Mouse (Mus musculus): ENCODE measurements around the gene Slco2b1. TPM values are rescaled to one million over a fixed set of nuclear protein-coding genes. Genes with fewer than 3 reads are reported as not detected.
"Not testable (repeated sequence)": the region's sequence is repeated elsewhere in the genome, so short reads cannot be mapped to it uniquely, and the experiment has no call there.

Slco2b1 gene
- total RNA-seq, 2 experiments from 2014 or later = 14.8 to 15.4 TPM

DNA sequence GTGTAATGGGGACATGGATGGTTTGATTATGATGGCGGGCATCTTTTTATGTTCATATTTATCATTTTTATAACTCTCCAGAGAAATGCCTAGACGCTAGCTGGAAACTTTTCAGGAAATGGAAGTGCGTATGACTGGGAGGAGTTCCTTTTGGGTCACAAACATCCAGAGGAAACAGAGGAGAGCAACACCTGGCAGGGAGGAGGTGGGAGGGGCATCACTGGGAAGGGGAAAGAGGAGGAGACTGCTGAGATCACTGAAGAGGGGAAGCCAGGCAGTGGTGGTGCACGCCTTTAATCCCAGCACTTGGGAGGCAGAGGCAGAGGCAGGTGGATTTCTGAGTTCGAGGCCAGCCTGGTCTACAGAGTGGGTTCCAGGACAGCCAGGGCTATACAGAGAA lies 16.7 kb downstream of the Slco2b1 start:
- not testable (repeated sequence) for DNase-seq (ENCODE audit: low spot score in 2 of 2)

GRCm38 (mm10) chr7:99693976-99694375 lies 17.2 kb downstream of the Slco2b1 start:
- DNase-seq (ENCODE audit: low spot score in 2 of 2) = no peak

DNA sequence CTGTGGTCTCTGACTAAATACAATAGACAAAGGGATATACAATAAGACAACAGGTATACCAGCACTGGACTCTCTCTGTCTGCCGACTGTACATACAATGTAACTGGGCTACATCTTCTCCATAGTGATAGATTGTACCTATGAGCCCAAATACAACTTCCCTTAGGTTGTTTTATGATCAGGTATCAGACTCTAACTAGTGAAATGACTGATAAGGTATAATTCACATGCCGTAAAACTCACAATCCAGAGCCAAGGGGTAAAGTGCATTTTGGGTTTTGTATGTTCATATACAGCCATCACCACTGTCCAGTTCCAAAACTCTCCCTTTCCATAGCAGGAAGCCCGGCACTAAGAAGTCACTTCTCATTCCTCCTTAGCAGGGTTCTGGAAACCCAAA lies 17.8 kb downstream of the Slco2b1 start:
- DNase-seq (ENCODE audit: low spot score in 2 of 2) = no peak

GRCm38 (mm10) chr7:99692396-99692795 lies 18.7 kb downstream of the Slco2b1 start:
- DNase-seq (ENCODE audit: low spot score in 2 of 2) = no peak

DNA sequence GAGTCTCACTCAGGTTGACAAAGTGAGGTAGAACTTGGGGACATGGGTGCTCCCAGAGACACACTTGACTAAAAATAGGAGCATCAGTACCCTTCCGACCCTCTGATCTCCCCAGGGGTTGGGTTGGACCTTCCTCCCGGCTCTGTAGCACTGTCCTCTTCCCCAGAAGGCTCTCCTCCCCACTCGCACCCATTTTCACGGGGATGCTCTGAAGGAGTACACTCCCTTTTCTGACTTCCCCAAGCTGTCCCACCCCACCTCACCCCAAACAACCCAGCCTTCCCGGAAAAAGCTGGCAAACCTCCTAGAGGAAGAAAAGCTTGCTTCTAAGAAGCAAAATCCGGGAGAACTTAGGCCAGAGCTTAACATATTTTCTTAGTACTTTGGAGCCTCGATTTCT lies 20.3 kb downstream of the Slco2b1 start:
- DNase-seq (ENCODE audit: low spot score in 2 of 2) = no peak

- no peak for DNase-seq (ENCODE audit: low spot score in 2 of 2)
These were observed 27.1 kb downstream of the Slco2b1 start for GRCm38 (mm10) chr7:99684086-99684485.

- DNase-seq (ENCODE audit: low spot score in 2 of 2) = no peak
These were observed 30.4 kb downstream of the Slco2b1 start for GRCm38 (mm10) chr7:99680771-99681170.

GRCm38 (mm10) chr7:99674890-99675289 lies 36.2 kb downstream of the Slco2b1 start:
- no peak for DNase-seq (ENCODE audit: low spot score in 2 of 2)

GRCm38 (mm10) chr7:99674209-99674608 lies 36.9 kb downstream of the Slco2b1 start:
- DNase-seq (ENCODE audit: low spot score in 2 of 2) = no peak

GRCm38 (mm10) chr7:99673188-99673587 lies 38.0 kb downstream of the Slco2b1 start:
- no peak for DNase-seq (ENCODE audit: low spot score in 2 of 2)

DNA sequence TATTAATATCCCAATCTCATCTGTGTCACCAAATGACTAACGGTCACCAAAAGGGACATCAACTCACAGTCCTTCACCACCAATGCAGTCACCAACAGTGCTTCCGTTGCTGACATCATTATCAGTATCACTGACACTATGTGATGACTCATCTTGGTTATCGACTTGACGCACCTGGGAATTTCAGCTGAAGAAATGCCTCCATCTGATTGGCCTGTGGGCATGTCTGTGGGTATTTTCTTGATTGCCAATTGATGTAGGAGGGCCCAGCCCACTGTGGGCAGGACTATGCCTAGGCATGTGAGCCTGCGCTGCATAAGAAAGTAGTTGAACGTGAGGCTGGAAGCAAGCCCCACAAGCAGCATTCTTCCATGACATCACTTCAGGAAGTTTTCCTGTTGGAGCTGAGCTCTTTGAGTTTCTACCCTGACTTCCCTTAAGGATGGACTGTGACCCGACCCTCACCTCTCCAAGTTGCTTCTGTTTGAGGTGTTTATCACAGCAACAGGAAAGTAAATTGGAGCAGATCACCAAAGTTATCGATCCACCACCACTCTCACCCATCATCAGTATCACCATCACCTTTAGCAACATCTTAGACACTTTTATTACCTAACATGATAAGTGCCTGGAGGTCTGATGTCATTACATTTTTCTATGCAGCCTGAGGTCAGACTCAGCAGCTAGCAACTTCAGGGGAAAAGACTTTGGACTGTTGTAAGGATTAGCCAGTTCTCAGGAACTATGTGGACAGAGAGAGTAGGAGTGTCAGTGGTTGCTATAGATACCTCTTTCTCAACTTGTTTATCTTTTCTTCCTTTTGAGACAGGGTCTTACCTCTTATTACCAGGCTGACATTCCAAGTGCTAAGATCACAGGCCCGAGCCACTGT lies 39.4 kb downstream of the Slco2b1 start:
- DNase-seq (ENCODE audit: low spot score in 2 of 2) = no peak

DNA sequence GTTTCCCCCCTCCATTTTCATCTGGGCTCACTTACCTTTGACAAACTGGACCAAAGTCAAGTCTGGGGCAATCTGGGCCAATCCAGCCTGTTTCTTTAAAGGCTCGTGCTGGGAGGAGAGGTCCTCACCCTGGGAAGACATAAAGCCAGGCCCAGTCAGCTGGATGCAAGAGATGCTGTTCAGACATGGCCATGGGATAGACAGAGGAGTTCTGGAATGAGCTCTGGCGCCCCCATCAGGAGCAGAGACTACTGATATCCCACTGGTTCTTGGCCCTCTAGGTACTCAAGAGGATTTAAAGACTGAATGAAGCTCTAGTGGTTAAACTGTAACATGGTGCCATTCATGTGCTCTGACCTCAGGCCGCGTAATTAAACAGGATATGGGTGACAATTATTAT lies 40.2 kb downstream of the Slco2b1 start:
- no peak for DNase-seq (ENCODE audit: low spot score in 2 of 2)

DNA sequence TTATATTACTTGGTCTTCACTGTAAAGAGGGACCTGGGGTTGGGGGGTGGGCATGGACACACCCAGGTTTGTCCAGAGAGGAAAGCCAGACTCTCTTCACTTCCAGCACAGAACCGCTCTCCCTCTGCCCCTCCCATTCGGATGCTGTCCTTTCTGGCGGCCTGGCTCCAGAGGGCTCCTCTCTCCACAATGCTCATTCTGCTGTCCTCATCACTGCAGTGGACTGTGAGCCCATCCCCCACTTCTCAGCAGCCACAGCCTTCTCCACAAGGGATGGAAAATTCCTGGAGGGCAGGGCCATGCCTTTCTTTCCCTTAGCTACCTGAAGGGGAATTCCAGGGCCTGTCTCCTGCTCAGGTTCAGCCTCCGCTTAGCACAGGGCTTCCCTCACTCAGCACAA lies 42.3 kb downstream of the Slco2b1 start:
- DNase-seq (ENCODE audit: low spot score in 2 of 2) = peak in 1 of 2 experiments; percentile 45

GRCm38 (mm10) chr7:99667096-99667495 lies 44.0 kb downstream of the Slco2b1 start:
- no peak for DNase-seq (ENCODE audit: low spot score in 2 of 2)

DNA sequence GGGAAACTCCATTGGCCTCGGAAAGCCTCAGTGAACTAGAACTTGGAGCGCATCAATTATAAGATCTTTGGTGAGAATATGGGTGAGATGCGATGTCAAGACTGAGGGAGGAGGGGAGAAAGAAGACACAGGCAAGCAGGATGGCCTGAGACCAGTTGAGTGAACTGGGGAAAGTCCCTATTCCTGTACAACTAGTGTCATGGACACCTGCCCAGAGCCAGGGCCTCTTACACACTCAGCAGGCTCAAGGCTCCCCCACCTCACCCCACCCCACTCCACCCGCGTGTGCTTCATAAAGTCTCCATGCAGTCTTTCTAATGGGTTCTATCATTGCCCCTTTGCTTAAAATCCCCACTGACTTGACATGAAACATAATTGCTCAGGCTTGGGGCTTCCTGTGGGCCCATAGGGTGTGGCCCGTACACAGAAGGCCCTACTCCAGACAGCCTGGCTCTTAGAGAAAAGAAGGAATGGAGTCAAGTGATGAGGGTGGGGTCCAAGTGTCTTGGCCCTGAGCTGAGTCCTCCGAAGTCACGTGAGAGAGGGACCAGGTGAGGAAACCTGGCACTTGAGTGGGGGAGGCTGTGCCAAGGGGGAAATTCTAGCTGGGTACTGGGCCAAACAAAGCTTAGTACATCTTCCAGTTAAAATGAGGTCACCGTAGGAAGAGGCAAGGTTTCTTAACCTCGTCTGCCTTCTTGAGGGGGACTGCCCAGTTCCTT lies 45.2 kb downstream of the Slco2b1 start:
- no peak for DNase-seq (ENCODE audit: low spot score in 2 of 2)

- DNase-seq (ENCODE audit: low spot score in 2 of 2) = peak; percentile 63
These were observed 46.3 kb downstream of the Slco2b1 start for GRCm38 (mm10) chr7:99664571-99665485.

GRCm38 (mm10) chr7:99663507-99664220 lies 47.5 kb downstream of the Slco2b1 start:
- no peak for DNase-seq (ENCODE audit: low spot score in 2 of 2)

- no peak for DNase-seq (ENCODE audit: low spot score in 2 of 2)
These were observed 48.8 kb downstream of the Slco2b1 start for GRCm38 (mm10) chr7:99662311-99662710.

DNA sequence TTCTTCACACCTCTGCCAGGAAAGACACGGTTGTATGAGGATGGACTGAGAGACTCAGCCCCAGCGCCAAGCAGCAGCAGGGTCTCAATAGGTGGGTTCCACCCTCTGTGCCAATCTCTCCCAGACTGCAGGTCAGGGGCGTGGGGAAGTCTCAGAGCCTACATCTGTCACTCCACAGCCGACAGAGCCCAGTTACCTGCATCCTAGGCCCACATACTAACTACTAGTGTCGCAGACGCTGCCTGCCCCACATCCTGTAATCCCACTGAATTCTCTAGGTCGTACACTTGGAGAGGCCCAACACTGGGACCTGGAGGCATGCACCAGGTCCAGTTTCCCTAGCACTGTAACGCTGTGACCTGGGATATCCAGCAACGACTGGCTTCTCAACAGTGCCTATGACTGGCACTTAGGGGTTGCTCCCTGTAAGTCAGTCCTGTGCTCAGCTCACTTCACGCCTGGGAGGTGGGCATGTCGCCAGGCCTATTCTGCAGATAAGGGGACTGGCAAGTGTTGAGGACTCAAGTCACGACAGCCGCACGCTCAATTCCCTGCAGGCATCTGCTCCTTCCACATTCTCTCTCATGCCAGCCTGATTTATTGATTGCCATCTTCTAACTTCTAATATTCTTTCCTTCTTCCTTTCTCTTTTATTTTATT lies 49.4 kb downstream of the Slco2b1 start:
- DNase-seq (ENCODE audit: low spot score in 2 of 2) = peak in 1 of 2 experiments; percentile 39

GRCm38 (mm10) chr7:99661071-99661470 lies 50.1 kb downstream of the Slco2b1 start:
- DNase-seq (ENCODE audit: low spot score in 2 of 2) = no peak
